Mouse (Mus musculus) ovary, adult 10 weeks (tissue): ENCODE data around the gene Mettl9. TPM values are rescaled to one million over a fixed set of nuclear protein-coding genes. Genes with fewer than 3 reads are reported as not detected.

Experiments used
- polyA plus RNA-seq: library from polyadenylated mRNA; stranded (reverse); fragments of 350-450 nt; fragmentation: Illumina TruSeq; extraction: RNeasy Lipid Tissue Mini Kit (QIAGEN cat#74804); gene quantifications from one replicate; pipeline ENCODE4 v1.2.3, GENCODE M21; 2014

The Mettl9 gene
- polyA plus RNA-seq = 453 TPM

DNA sequence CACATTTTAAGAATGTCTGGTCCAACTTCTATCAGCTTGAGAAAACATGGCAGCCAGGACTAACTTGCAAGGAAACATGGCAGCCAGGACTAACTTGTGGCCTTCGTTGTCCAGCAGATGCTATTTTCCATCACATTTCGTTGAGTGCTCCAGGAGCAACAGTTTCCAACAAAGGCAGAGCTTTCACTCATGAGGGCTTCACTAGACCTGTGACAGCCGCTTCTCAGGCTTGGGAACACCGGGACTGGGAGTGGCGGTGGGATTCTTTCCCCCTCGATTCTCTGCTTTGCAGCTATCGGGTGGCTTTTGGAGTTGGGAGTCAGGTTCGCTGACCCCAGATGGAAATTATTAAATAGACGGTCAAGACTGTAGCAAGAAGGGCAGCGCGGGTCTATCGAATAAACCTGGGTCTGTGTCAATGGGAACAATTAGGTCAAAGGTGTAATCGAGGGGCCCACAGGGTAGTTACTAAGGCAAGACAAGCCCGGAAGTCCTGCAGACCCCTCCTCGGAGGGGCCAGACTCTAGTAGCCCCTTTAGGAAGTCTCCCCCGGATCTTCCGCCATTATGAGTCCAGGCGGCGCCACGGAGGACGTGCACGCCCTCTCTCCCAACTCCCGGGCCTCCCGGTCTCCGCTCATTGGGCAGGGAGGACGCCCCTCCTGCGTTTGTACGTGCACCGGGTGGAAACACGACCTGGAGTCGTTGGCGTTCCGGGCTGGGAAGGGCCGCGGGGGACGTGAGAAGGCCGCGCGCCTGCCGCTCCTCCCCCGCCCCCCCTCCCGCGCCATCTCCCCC is at the start of gene Mettl9:
Gene Mettl9 (plus strand): TSS at position 590 of the 797 bp plus-strand sequence.

DNA sequence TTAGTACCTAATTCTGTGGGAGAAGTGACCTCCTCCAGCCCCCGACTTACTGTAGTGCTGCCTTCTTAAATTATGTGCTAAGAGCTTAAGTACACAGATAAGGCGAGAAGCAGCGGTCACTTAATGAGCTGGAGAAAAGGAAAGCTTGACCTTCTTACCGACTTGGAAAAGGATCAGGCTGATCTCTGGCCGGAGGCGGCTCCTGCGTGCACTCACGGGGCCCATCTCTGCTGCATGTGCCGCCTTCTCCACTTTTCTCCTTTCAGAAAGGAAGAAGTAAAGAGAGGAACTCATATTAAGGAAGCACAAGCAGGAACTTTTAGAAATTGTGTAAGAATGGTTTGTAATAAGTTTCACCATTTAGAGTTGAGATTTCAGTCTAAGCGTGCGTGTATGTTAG is 40.0 kb downstream of the Mettl9 start, which contains the start of gene Igsf6:
Gene Igsf6 (minus strand): TSS at position 292 of the 400 bp plus-strand sequence.

DNA sequence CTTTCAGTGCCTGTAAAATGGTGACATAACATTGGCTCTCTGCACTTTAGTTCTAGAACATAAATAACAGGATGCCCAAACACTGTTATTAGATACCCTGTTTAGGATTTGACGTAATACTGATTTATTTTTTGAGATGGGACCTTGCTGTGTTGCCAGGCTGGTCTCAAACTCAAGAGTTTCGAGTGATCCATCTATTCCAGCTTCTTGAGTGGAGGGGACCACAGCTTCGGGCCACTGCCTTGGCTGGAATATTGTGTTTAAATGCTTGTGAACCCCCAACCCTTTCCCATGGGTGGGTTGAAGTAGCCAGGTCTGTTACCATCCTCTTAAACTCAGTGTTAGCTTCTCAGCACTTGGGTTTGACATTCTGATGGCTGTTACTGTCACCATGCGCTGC is 47.1 kb downstream of the Mettl9 start, which contains the start of gene Otoa:
Gene Otoa (plus strand): TSS at position 301 of the 400 bp plus-strand sequence.

Other genes with a start within 250 kb of the Mettl9 start
- gene Gm5737, start 222.1 kb upstream of the Mettl9 start, polyA plus RNA-seq = not detected
- gene Eef2k, start 191.6 kb upstream of the Mettl9 start, polyA plus RNA-seq = 8.7 TPM
- 11.8 TPM for gene Polr3e, start 116.7 kb upstream of the Mettl9 start, polyA plus RNA-seq
- gene Cdr2, start 52.1 kb upstream of the Mettl9 start, polyA plus RNA-seq = 13.8 TPM
- gene Mfsd13b, start 51.9 kb upstream of the Mettl9 start, polyA plus RNA-seq = 0.68 TPM
- gene Igsf6, start 40.1 kb downstream of the Mettl9 start, polyA plus RNA-seq = 10.8 TPM
- not detected for gene Otoa, start 47.2 kb downstream of the Mettl9 start, polyA plus RNA-seq